Mouse (Mus musculus) E14TG2a.4 (cell line): Measurements from ENCODE around the gene Tns2.

Experiments used
- H3K27me3 ChIP-seq: 2 replicates; pipeline ENCODE4 v1.6.1; 2014; ENCODE audit warnings: low read length, control low read depth; ENCODE audit not compliant: insufficient read depth
- H3K36me3 ChIP-seq: 2 replicates; pipeline ENCODE4 v1.6.1; 2014; ENCODE audit warnings: low read length, control low read depth; ENCODE audit not compliant: insufficient read depth
- H3K4me1 ChIP-seq: replicated peaks from 2 replicates; pipeline ENCODE4 v1.6.1; 2014; ENCODE audit warnings: low read depth, low read length, control low read depth
- H3K4me3 ChIP-seq: replicated peaks from 2 replicates; pipeline ENCODE4 v1.5.1; 2014; ENCODE audit warnings: mild to moderate bottlenecking, low read length
- H3K9me3 ChIP-seq: 2 replicates; pipeline ENCODE4 v1.6.1; 2014; ENCODE audit warnings: low read length, control low read depth
- CTCF ChIP-seq: conservative IDR thresholded peaks from 2 replicates; pipeline ENCODE4 v1.5.1; 2014; ENCODE audit warnings: low read length
- NANOG ChIP-seq: IDR thresholded peaks from 2 replicates; pipeline ENCODE4 v1.6.1; 2014; ENCODE audit warnings: borderline replicate concordance, low read length, mixed read lengths
- POU5F1 ChIP-seq: IDR thresholded peaks from 2 replicates; pipeline ENCODE4 v1.6.1; 2014; ENCODE audit warnings: low read length, borderline replicate concordance

Gene Tns2

GRCm38 (mm10) chr15:102089914-102090585 is 10.2 kb upstream of the Tns2 start:
- Histone ChIP-seq H3K4me3 (no peak overlapping the region), H3K4me1 (peaks cover 84% of the 10 kb centered on the region), H3K9me3 (no peaks in the 10 kb centered on the region), H3K27me3 (no peaks in the 10 kb centered on the region), H3K36me3 (peaks cover 100% of the 10 kb centered on the region)
- TF ChIP-seq POU5F1 = no peak
- no peak for TF ChIP-seq CTCF
- no peak for TF ChIP-seq NANOG

- H3K4me1 ChIP-seq = peaks cover 87% of the 10 kb centered on the region
- H3K36me3 ChIP-seq = peaks cover 100% of the 10 kb centered on the region
- TF ChIP-seq NANOG = no peak
- no peak for TF ChIP-seq CTCF
- no peak for TF ChIP-seq POU5F1
- H3K9me3 ChIP-seq = no peaks in the 10 kb centered on the region
- H3K4me3 ChIP-seq = no peak overlapping the region
- H3K27me3 ChIP-seq = no peaks in the 10 kb centered on the region
These were observed 9.0 kb upstream of the Tns2 start for GRCm38 (mm10) chr15:102091063-102091679.

- Histone ChIP-seq H3K9me3 (no peaks in the 10 kb centered on the region), H3K27me3 (no peaks in the 10 kb centered on the region), H3K4me1 (peaks cover 87% of the 10 kb centered on the region), H3K4me3 (no peak overlapping the region), H3K36me3 (peaks cover 100% of the 10 kb centered on the region)
- TF ChIP-seq NANOG (no peak), CTCF (no peak), POU5F1 (no peak)
These were observed 8.5 kb upstream of the Tns2 start for GRCm38 (mm10) chr15:102091688-102092087.

- Histone ChIP-seq H3K4me1 (peaks cover 87% of the 10 kb centered on the region), H3K27me3 (no peaks in the 10 kb centered on the region), H3K36me3 (peaks cover 99% of the 10 kb centered on the region), H3K9me3 (no peaks in the 10 kb centered on the region), H3K4me3 (no peak overlapping the region)
- TF ChIP-seq NANOG = no peak
- no peak for TF ChIP-seq POU5F1
- TF ChIP-seq CTCF = no peak
These were observed 8.0 kb upstream of the Tns2 start for GRCm38 (mm10) chr15:102092222-102092621.

GRCm38 (mm10) chr15:102094157-102094556 is 6.1 kb upstream of the Tns2 start:
- peaks cover 88% of the 10 kb centered on the region for H3K4me1 ChIP-seq
- no peak overlapping the region for H3K4me3 ChIP-seq
- H3K36me3 ChIP-seq = peaks cover 99% of the 10 kb centered on the region
- TF ChIP-seq NANOG (no peak), POU5F1 (no peak), CTCF (no peak)
- peaks cover 4% of the 10 kb centered on the region for H3K27me3 ChIP-seq
- H3K9me3 ChIP-seq = no peaks in the 10 kb centered on the region

- H3K4me1 ChIP-seq = peaks cover 87% of the 10 kb centered on the region
- TF ChIP-seq CTCF = no peak
These were observed 5.2 kb upstream of the Tns2 start for GRCm38 (mm10) chr15:102094988-102095387.

DNA sequence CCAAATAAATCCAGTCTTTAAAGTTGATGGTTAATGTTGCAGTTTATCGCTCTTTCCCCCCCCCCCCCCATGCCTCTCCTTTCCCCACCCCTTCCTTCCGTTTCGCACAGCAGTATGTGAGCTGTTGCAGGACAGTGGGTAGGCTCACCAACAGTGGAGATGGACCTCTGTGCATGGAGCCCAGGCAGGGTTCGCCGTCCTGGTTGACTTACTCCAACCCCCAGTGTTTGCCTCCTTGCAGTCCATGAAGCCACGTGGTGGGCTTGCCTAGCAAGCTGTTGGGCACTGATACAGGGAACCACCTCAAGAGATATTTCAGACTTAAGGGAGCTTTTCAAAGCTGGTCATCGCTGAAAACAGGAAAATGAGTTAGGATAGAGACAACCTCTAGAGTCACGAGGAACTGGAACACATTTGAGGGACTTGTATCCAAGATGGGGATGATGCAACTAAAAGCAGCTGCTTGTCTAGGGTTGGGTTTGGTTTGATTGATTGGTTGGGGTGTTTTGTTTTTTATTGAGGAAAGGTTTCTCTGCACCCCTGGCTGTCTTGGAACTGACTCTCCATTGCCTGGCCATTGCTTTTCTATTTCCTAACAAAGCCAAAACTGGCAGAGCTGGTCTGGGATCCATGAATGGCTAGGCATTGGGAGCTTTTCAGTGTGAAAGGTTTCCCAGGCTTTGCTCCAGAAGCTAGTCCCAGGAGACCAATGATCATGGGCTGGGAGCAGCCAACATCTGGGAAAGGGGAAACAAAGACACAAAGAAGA is 2.9 kb upstream of the Tns2 start:
- Histone ChIP-seq H3K9me3 (no peaks in the 10 kb centered on the region), H3K4me1 (peaks cover 87% of the 10 kb centered on the region), H3K4me3 (no peak overlapping the region), H3K27me3 (peaks cover 27% of the 10 kb centered on the region), H3K36me3 (peaks cover 70% of the 10 kb centered on the region)
- TF ChIP-seq NANOG = no peak
- TF ChIP-seq CTCF = no peak
- TF ChIP-seq POU5F1 = no peak

More at GRCm38 (mm10) chr15:102094988-102095387, 5.2 kb upstream of the Tns2 start:
- peaks cover 12% of the 10 kb centered on the region for H3K27me3 ChIP-seq
- H3K36me3 ChIP-seq = peaks cover 93% of the 10 kb centered on the region
- no peaks in the 10 kb centered on the region for H3K9me3 ChIP-seq
- H3K4me3 ChIP-seq = no peak overlapping the region

DNA sequence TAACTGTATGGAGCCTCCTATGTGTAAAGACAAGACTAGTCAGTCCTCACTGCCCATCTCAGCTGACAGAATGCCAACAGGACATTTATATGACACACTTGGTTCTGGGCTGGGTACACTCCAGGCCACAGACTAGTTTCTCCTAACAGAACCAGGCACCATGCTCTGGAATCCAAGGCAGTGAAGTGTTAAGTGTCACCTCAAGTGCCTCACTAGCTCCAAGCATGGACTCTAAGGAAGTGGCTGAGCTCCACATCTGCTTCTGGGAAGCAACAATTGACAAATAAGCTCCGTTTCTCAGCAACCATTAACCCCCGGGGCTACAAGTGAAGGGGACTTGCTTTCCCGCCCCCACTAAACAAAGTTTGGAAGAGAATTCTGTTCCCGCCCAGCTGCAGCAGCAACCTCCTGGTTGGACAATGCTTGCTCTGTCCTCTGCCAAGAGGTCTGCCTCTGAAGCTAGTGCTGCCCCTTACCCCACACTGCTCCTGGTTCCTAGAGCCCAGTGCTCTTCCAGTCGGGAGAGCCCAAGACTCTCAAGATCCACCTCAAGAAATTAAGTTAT is 2.1 kb upstream of the Tns2 start:
- Histone ChIP-seq H3K4me1 (peaks cover 88% of the 10 kb centered on the region), H3K4me3 (no peak overlapping the region), H3K36me3 (peaks cover 62% of the 10 kb centered on the region), H3K9me3 (no peaks in the 10 kb centered on the region), H3K27me3 (peaks cover 34% of the 10 kb centered on the region)
- no peak for TF ChIP-seq POU5F1
- TF ChIP-seq CTCF = no peak
- no peak for TF ChIP-seq NANOG
